Mouse (Mus musculus) cerebellum, postnatal 36 days (tissue): ENCODE results near the gene Prdm16.

Experiments used
- DNase-seq, 2 experiments: peaks; one replicate each; pipeline ENCODE4 v3.0.0; 2021 to 2022; ENCODE audit warnings: mixed read lengths in 2 of 2

The Prdm16 gene

DNA sequence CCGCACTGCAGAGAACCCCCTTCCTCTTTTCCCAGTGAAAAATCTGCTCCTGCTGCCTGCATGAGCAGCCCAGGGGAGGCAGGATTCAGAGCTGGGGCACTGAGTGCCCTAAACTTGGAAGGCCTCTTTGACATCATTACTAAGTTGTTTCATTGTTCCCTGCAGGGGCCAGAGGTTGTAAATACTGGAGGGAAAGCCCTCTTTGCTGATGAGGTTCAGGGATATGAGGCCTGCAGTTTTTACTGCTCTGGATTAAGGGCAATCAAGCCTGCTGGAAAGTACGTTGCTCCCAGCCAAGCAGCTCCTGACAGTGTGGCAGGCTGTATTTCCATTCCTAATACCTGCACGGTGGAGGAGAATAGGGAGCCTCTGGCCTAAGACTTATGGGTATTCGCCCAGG, 221.8 kb downstream of the Prdm16 start:
- no peak for DNase-seq

DNA sequence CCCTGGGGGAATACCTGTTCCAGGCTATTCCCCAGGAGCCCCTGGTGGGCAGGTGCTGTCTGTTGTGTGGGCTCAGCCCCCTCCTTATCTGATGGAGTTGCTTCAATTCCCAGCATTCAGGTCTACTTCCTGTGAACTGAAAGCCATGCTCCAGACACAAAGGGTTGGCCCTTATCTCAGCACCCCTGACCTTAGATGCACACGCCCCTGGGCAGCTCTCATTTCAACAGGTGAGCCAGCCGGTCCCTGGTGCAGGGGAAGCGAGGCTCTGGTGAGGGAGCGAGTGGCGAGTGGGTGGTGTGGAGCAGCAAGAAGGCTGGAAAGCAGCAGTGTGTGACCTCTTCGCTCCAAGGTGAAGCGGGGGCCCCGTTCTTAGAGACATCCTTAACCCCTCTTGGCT, 226.1 kb downstream of the Prdm16 start:
- no peak for DNase-seq

DNA sequence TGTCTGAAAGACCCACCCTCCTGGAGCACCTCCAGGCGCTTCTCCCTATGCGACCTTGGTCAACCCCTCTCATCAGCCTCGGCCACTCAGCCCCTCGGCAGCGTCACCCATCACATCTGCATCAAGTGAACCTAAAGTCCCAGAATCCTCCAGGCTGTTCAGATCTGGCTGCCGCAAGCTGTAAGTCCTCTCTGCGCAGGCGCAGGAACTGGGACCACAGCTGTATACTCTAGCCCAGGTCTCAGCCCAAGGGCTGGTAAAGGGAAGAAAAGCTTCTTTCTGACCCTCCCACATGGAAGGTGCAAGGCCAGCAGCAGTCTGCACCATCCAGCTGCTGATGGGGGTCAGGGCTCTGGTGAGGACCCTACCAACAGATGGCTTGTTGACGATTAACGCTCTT, 226.8 kb downstream of the Prdm16 start:
- DNase-seq: no peak

DNA sequence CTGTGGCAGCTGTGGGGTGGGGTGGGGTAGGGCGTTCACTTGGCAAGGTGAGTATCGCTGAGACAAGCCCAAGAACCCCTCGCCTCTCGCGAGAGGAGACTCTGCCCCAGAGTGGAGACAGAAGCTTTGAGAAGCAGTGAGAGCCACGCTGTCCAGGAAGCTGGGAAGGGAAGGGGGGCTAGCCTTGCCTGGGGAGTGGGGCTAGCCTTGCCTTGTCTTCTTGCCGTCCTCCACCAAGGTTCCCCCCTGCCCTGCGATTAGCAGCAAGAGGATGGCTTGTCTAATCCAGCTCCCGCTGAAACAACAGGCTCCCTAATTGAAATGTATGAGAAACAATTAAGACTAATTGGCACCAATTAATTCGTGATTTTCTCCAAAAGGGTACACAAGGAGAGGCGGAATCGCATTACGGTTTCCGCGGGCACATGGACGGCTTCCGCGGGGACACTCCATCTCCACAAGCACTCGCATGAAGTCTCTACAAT, 227.4 kb downstream of the Prdm16 start:
- no peak for DNase-seq

DNA sequence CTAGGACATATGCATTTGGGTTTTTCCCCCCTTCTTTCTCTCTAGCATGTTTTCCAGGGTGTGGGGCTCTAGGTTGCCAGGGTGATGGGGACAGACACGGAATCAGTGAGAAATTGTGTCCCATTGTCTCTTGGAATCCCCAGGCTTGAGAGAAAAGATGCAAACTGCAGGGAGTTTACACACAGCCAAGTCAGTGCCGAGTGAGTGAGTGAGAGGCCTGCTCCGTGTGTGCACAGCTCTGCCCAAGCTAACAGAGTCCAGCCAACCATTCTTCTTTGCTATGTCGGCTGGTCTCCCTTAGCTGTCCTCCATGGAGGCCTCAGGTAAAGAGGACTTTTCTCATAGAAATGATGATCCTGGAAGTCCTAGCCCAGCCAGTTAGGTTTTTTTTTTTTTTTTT, 233.7 kb downstream of the Prdm16 start:
- no peak for DNase-seq

DNA sequence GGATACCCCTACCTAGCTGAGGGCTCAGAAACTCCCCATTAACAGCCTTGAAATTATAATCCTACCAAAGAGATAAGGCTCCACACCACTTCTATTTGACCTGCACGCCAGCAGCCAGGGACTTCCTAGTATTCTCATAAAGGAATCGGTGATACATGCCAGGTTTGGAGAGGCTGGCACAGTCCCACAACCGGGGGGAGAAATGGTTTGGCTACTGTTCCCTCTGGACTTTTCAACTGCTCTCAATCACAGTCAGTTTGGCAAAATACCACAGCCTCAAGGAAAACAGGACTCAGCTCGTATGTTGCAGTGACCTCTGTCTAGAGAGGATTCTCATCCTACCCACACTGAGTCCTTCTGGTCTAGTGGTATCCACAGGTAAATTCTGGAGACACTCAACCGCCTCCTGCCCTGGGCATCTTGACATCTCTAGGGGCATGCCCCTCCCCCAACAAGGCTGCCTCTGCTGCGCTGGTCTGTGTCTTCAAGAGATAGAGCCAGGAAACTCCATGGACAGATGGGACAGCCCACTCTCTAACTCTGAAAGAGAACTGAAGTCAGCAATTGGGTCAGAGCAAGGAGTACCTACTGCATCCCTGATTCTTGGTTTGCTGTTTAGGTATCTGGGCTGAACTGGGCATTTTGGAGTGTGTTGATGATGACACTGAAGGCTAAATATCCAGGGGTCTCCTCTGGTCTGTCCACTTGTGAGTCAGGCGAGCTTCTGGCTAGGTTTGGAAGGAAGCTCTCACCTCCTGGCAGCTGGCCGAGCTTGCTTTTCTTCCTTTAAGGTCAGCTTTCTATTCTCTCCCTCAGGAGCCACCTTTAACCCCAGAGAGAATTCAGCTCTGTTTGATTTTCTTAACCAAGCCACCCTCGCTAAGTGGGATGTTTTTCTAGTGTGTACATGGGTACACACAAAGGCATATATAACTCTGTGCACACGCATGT, 234.4 kb downstream of the Prdm16 start:
- DNase-seq: no peak

DNA sequence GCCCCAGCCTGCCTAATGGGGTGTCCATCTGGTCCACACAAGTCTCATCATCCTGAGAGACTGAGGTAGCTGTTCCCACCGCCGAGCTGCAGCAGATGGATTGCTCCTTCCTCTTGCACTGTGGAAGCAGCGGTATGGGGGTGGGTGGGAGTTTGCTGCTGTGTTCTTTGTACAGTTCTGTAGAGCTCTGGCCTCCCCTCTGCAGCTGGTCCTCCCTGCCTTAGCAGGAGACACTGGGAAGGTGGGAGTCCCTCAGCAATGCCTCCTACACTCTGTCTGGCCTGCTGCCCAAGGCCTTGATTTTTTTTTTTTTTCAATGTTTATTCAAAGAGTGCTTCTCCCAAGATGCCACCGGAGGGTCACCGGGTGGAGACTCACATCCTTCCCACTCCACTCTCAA, 235.3 kb downstream of the Prdm16 start:
- no peak for DNase-seq

DNA sequence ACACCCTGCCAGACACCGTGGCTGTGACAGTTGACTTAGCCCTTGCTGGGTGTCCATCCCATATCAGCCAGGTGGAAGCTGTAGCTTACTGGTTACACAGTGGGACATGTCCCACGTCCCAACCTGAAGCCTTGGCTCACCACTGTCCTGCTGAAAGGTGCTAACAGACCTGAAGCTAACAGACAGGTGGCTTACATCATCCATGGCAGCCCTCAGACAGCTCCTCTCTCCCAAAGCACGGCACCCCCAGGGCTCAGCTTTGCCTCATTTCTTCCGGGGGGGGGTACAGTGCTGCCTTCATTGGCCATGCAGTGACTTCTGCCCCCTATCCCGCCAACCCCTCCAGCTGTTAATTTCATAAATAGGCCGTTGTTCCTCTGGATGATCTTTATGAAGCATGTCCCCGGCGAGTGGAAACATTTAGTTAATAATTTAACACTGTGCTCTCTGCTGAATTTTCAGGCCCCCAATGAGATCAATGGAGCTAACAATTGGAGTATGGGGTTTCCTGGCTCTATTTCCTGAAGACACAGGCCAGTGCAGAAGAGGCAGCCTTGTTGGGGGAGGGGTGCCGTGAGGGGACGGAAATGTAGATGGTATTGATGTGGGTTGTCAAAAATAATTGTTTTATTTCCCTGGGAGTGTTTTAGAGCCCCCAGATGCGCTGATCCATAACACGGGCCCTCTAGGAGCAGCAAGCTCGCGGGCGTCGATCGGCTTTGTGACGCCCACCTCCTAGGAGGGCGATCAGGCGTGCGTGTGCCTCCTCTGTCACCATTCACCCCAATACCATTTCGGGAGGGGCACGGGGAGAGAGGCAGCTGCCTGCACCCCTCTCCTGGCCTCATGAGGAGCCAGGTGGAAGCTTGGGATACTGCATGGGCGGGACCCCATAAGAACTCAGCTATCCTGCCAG, 236.2 kb downstream of the Prdm16 start:
- DNase-seq: no peak

DNA sequence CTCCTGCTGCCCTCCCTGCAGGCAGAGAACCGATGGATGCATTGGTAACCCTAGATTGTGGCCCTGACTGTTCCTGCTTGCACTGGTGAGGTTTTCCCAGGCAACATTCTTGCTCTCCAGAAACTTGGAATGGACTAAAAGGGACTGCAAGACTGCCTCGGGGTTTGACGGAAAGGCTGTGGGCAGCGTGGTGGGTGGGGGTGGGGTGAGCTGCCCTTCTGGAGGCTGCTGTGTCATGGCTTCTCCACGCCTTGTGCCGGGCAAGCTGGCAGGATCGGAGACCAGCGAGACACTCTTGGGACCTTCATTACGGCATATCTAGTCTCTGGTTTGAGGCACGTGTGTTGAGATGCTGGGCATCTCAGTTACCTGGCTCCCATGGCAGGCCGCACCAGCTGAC, 237.0 kb downstream of the Prdm16 start:
- DNase-seq: no peak

DNA sequence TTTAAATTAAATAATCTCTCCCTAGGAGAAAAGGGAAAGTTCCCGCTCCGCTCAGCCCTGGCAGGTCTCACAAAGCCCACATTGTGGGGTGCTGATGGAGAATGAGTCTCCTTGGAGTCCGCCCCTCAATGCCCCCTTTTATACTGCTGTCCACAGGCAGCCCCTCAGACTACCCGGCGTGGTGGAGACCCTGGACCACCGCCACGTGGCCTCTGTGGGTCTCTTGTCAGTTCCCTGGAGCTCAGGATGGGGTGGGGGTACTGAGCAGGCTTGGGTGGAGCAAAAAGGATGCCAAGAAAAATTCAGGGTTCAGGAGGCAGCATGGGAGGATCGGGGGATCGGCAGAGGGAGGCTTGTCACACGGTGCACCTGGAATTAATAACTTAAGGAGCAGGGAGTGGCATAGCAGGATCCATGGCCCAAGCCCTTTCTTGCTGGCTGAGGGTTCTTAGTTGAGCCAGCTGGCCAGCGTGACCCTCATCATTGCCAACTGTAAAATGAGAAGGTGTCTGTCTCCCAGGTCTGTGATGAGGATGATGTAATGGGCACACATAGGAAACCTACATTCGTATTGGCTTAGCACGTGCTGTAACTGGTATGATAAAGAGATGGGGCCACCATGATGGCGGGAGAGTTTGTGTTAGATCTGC, 239.9 kb downstream of the Prdm16 start:
- DNase-seq: no peak

DNA sequence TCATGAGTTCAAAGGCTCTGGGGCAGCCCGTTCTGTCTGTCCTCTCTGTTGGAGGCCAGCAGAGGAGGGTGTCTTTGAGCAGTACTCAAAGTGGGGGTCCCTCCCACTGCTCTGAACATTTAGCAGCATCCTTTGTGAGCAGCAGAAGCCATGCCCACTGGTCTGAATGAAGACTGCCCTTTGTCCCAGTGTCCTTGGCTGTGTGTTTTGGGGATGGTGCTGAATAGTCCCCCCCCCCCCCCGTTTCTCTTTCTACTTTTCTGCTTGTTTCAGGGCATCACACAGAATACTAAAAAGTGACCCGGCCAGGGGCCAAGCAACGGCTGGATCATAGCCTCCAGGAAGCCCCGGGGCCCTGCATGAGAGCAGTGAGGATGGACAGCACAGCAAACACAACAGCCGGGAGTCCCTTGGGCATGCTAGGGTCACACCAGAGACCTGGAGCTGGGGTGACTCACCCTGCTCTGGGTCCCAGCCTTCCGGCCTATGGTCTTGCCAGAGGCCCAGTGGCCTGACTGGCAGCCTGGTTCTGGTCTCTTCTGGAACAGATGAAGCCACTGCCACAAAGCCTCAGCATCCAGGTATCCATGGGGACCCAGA, 242.4 kb downstream of the Prdm16 start:
- DNase-seq: peak in 1 of 2 experiments; percentile 8

DNA sequence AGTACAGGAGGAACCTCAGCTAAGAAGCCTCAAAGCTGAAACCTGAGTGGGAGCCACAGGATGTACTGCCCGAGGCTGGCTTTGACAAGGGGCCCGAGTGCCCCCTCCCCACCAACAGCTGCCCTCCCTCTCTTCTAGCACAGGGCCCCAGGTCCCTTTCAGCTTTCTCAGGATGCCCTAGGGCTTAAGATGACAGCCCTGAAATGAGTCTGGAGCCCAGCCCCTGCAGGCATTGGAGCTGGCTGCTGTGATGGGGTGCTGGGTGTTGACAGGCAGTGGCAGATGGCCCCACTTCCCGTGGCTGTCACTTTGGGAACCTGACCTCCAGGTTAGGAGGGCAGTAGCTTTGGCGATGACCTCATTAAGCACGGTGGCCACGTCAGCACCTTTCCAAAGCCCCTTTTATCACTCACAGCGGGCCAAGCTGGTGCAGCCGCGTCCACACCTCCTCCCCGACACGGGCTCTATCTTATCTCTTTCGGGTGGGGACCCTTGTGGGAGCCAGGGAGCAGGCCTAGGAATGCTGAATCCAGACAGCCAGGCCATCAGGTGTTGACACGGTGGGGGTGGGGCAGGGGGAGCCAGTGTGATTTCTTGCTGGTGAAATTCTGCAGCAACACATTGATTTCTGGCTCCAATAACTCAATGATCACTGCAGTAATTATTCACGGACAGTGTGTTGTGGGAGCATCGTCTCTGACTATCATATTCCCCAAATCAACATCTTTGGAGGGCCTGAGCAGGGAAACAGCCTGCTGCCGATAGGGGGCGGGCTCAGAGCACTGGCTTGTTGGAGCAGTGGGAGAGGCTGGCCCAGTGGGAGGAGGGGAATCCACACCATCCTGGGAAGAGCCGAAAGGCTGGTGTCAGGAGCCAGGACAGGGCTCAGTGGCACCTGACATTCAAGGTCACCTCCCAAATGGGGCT, 243.2 kb downstream of the Prdm16 start:
- DNase-seq: peak; percentile 12 to 31

DNA sequence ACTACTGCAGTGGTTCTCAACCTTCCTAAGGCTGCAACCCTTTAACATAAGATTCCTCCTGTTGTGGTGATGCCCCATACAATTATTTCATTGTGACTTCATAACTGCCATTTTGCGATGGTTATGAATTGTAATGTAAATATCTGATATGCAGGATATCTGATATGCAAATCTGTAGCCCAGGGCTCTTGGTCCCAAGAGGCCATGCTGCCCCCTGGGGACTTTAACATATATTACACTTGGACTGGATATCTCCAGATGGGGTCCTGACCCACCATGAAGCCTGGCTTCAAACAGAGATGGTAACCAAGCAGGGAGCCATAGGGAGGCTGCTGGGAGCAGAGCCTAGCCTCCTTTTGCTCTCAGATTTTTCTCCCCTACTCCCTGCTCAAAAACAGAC, 244.0 kb downstream of the Prdm16 start:
- DNase-seq: no peak

DNA sequence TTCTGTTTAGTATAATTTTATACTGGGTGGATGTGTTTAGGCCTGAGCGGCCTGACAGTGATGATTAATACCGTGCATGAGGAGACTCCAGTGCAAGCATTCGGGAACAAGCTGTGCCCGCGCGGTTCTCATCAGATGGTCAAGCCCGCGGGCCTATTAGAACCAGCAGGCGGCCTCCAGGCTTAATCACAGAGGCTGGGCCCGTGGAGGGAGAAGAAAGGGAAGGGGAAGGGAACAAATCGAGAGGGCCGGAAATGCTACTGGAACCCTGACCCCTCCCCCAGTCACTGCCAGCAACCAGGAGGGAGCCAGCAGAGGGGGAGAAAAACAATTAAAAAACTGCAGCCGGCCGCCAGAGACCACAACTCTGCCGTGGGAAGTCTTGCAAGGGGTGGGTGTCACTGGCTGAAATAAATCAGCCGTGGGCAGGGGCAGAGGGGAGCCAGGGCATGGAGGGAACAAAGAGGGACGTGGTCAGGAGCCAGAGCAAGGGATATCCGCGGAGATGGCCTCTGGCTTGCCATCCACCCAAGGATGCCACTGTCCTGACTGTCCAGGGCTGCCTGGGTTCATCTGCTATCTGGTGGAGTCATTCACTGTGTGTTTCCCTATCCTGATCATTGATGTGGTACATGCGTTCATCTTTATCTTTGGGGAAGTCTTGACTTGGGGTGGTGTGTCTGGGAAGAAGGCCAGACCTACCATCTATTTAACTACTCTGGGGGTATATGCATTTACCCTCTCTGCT, 246.2 kb downstream of the Prdm16 start:
- no peak for DNase-seq

DNA sequence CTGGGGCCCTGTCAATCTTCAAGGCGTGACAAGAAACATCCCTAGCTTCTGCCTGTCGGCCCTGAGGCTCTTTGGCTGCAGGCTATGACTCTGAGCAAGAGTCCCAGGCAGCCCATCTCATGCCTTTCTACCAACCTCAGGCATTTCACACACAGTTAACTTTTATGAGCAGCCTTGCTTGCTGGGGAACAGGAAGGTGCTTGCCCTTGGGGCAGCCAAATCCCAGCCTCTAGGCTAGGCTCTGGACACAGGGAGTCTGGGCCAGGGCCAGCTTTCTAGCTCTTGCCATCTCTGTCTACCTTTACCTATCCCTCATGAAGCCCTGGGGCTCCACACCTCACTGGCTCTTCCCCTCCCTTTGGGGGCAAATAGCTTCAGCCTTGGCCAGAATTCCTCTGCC, 247.0 kb downstream of the Prdm16 start:
- DNase-seq: no peak

DNA sequence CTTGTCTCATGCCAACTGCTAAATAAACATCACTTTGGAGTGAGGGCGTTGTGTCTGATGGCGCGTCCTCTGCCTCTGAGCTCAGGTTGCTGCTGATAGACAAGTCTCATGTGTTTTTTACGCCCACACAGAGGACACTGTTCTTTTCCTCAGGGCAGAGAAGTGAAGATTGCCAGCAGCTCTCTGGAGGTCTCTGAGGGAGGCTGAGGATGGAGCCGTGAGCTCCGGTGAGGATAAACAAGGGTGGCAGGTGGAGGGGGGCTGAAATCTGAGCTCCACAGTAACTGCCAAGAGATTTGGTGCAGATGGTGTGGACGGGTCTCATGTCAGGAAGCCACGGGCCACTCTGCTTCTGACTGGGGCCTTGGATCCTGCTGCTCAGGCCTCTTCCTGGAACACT, 249.9 kb downstream of the Prdm16 start:
- DNase-seq: no peak

DNA sequence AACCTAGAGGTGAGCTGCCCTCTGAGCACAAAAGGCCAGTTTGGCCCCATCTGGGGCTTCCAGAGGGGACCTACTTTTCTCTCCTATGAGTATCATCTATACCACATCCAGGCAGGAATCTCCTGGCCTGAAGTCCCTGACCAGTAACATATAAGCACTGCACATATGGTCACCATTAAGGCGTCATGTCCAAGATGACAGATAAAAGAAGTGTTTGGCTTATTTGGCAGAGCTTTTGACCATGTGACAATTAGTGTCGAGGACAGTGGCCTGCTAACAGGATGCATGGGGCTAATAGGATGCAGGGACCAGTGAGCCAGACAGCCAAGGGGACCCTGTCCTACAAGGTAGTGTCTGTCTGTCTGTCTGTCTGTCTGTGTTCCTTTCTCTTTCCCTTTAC, 250.8 kb downstream of the Prdm16 start:
- no peak for DNase-seq

DNA sequence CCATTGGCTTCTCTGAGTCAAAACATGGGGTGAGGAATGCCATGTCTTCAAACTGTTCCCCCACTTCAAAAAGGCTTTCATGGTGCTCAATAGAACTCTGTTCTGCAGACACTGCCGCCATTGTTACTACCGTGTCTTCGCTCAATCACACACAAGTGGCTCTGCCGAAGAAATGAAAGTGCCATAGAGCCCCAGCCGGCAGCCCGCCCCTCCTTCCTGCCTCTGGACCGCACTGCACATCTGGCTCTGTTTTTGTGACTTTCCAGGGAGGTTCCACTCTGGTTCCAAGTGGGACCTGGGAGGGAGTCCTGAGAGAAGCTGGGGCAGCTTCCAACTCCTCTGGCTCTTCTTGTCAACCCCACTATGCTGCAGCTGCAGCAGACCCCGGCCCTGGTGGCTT, 251.5 kb downstream of the Prdm16 start:
- no peak for DNase-seq

DNA sequence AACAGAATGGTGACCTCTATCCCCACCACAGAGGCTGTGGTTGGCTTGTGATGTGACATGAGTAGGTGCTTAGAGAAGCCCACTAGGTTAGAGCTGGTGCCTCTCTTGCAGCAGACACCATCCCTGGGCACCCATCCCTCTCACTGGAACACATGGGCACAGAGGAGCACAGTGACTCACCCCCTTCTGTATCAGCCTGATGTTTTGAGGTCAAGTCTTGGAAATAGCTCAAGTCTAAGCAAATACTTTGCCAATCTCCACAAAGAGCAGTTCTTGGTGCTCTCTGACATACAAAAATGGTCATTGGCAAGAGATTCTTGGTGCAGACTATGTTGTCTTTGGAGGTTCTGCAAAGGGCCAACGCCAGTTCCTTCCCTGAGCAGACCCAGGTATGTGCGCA, 257.8 kb downstream of the Prdm16 start:
- no peak for DNase-seq

DNA sequence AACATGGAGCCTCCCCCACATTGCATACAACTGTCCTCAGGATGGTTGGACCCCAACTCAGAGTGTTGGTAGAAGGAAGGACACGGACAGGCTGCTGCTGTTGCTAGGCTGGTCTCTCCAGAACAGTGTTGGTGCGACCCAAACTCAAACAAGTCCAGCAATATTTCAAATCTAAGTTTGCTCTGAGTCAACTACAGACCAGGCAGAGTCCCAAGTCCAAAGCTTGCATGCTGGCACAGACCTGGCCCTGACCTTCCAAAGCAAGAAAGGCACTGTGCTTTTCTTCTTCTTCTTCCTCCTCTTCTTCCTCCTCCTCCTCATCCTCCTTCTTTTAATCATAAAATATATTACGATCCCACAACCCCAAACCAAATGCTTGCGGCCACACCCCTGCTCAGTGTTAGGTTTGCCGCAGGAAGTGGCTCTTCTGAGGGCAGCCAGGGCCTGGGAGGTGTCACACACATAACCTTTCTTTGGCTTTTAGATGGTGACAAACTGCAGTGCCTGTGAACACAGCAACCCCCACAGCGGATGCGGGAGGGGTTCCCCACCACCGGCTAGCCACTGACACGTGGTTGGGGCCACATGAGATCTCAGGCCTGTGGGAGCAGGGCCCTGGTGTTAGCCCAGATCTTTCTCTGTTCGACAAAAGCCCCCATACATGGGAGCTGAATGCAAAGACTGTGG, 260.6 kb downstream of the Prdm16 start:
- DNase-seq: no peak
